Mouse (Mus musculus): Measurements from ENCODE around the gene Brd4.
"Not testable (repeated sequence)": the region's sequence is repeated elsewhere in the genome, so short reads cannot be mapped to it uniquely, and the experiment has no call there.

Brd4 gene

DNA sequence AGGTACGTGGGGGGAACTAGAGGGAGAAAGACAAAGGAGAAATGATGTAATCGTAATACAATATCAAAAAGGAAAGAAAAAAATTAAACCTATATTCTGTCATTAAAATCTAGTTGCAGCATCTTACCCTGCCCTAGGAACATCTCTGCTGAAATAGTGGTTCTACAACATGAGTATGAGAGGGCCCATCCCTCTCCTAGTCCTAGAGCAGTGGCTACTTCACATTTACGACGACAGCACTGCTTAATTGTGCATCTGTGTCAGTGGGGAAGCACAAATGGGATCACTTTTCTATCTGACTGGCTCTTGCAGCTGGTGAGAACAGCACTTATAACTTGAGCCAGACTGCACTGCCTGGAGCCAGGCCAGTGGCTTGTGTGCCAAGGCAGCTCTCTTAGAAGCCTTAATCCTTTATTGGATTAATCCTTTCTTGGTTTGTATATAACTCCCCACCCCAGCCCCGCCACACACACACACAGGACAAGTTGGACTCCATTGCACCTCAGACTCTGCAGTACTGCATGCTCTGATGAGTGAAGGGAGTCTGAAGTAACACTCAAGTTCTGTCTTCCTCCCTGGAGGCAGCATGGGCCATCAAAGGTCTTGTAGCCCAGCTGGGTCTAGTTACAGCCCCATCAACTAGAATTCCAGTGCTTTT, 48.9 kb downstream of the Brd4 start:
- DNase-seq (ENCODE audit: low read depth, low spot score) = no peak

DNA sequence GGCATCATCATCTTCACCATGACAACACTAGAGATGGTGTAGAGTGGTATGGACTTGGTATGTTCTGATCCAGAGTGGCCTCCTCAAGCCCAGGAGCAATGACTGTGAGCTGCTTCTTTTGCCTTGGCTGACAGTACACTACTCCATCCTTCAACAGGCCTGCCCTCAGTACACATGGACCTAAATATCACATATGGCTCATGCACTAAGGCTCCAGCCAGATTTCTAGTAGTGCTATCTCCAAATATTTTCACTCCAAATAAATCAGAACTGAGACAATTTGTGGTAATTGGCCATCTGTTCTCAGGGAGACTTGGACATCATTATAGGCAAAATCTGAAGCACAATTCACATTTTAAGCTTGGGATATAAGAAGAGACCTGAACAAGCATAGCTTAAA, 51.3 kb downstream of the Brd4 start:
- no peak for DNase-seq (ENCODE audit: low read depth, low spot score)

DNA sequence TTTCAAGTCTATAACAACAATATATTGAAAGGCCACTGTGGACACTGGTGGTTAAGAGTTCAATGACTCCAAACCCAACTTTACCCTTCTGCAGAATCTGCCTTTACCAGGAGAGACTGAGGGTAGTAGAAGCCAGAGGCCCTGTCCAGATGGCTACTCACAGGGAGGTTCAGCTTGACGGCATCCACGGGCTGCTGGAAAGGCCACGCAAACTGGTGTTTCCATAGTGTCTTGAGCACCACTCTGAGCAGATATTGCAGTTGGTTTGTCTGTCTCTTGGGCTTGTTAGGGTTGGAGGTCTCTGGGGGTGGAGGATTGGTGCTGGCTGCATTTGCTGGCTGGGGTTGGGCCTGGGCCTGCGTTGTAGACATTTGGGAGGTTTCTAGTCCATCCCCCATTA, 55.3 kb downstream of the Brd4 start:
- DNase-seq (ENCODE audit: low read depth, low spot score) = no peak

DNA sequence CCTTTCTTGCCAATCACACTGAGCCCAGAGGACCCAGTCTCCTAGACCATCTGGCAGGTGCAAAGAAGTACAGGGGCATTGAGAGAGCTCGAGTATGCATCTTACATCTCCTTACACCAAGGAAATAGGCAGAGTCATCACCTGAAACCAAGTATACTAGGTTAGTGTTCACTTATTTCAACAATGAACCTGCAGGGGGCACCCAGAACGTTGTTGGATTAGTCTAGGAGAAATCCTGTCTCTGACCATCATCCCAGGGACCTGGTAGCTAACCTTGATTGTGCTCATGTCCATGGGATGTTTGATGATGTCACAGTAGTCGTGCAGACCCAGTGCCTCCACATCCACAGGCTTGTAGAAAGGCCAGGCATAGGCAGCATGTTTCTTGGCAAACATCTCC, 63.6 kb downstream of the Brd4 start:
- DNase-seq (ENCODE audit: low read depth, low spot score) = no peak

DNA sequence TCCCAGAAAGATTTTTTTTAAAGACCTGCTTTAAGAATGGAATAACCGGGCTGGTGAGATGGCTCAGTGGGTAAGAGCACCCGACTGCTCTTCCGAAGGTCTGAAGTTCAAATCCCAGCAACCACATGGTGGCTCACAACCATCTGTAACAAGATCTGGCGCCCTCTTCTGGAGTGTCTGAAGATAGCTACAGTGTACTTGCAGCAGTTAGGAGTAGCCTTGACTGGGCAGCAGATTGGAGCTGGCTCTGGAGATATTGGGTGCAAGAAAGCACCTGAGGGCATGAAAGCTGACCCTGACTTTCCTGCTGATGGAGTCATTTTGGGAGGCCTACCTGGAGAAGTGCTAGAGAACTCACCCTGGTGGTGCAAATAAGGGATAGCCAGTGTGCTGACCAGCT, 68.9 kb downstream of the Brd4 start:
- DNase-seq (ENCODE audit: low read depth, low spot score) = not testable (repeated sequence)

DNA sequence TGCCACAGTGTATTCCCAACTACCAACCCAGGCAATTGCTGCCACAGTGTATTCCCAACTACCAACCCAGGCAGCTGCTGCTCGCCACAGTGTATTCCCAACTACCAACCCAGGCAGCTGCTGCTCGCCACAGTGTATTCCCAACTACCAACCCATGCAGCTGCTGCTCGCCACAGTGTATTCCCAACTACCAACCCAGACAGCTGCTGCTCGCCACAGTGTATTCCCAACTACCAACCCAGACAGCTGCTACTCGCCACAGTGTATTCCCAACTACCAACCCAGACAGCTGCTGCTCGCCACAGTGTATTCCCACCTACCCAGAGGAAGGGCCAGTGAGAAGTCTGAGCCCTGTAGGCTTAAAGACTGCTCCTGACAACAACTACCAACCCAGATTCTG, 73.0 kb downstream of the Brd4 start:
- not testable (repeated sequence) for DNase-seq (ENCODE audit: low read depth, low spot score)

DNA sequence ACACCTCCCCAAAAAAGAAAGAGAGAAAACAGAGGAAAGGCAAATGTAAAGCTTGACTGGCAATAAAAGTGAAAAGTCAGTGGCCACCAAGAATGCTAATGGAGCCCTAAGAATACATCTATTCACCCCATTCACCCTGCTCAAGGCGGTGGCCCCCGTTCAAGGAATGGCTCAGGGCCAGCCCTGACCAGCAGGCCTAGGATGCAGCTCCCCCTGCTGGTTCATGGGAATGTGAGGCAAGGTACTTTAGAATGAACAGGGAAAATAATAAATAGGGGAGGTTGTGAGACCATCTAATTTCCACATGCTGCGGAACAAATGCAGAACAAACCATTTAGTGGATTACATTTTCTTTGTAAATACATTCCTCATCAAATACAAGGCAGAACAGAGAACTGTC, 74.8 kb downstream of the Brd4 start:
- peak; percentile 45 for DNase-seq (ENCODE audit: low read depth, low spot score)

DNA sequence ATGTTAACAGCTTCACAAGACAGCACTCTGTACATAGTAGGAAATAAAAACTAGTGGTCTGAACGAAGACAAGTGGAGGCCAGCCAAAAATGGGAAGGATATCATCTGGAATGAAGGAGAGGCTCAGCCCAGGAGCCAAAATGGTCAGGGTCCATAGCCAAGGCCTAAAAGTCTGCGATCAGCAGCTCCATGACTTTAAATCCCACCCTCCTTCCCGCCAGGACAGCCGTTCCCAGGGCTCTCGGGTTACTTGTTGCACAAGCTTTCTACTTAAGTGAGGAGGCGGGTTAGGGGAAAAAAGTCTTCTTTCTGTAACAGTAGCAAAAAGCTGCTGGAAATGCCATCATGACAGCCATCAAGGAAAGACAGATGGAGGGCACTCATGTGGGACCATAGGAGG, 75.4 kb downstream of the Brd4 start:
- DNase-seq (ENCODE audit: low read depth, low spot score) = no peak

DNA sequence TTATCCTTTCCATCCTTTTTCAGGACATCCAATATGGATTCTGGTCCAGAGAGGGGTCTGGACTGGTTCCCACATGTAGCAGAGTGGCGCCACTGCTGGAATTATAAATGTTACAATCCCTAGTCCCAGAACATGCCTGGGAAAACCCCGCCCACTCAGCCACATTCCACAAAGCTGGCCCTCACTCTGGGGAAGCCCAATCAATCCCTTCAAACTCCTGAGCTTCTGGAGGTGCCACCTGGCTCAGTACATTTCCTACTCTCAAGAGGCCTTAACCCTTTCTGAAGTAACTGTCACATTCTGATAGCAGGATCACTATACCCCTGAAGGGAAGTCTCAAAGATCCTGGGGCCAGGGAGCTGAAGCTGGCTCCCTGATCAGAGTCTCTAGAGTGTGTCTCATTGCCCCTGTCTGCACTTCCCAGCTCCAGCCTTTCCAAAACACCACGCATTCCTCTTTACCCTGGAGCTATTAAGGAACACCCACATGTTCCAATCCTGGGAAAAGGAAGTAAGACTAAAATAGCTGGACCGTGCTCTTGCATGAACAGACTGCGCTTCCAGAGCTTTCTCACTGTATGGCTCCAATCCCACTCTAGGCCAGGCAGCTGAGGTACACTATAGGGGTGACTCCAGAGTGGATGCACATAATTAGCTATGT, 76.8 kb downstream of the Brd4 start:
- no peak for DNase-seq (ENCODE audit: low read depth, low spot score)

DNA sequence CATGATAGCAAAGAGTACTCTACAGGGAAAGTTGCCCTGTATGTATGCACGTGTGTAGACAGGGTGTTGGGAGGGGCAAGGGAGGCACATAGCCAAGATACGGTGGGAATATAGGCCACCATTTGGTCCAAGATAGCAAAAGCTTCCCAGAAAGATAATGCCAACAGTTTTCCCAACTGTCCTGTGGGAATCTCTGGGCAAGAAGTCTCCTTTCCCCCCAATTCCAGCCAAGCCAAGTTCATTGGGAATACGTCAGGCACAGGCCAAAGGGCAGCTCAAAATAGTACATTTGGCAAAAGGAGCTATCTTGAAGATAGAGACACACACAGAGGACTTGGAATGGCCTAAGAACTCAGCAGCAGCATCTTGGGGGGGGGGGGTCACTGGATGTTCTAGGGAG, 79.2 kb downstream of the Brd4 start:
- DNase-seq (ENCODE audit: low read depth, low spot score) = no peak

DNA sequence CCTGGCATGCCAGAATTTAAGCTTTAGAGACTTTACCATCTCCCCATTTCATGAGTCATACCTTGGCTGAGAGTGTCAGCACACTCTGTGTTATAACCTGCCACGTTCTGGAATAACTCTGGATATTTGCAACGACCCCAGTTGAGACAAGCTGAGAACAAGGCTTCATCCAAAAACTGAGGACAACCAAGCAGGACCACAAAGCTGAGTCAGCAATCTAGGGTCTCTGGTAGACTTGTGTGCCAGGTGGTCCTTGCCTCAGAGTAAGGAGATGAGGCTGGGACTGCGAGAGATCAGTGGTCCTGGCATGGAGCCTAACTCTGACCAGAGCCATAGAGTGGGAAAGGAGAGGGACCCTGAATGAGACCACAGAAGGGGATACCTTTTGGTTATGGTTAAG, 81.5 kb downstream of the Brd4 start:
- DNase-seq (ENCODE audit: low read depth, low spot score) = no peak

DNA sequence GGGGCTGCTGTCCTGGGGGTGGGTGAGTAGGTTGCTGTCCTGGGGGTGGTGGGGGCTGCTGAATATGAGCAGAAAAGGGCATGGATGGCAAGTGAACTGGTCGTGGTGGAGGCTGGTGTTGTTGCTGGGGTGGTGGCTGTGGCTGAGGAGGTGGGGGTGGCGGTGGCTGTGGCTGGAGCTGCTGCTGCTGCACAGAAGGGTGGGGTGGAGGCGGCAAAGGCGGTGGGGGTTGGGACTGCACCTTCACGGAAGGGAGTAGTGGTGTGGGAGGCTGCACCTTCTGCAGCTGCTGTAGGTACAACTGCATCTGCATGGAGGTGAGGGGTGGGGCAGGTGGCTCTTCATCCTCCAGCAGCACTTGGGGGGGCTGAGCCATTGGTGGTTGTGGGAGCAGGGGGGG, 83.4 kb downstream of the Brd4 start:
- no peak for DNase-seq (ENCODE audit: low read depth, low spot score)

DNA sequence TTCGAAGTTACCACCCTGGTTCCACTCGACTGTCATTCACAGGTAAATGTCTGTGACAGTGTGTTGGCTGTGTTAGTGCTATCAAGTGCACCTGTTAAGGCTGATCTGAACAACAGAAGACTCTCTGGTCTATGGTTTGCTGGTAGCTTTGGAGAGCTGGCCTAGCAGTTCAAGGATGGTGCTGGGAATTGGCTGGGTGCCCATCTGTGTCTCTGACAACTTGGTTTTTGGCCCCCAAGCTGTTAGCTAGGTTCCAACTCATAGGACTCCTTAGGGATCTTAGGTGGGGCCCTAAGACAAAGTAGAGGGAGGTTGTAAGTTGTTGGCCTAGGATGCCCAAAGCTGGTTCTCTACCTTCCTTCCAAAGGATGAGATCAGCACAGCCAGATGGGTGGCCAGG, 84.7 kb downstream of the Brd4 start:
- no peak for DNase-seq (ENCODE audit: low read depth, low spot score)

DNA sequence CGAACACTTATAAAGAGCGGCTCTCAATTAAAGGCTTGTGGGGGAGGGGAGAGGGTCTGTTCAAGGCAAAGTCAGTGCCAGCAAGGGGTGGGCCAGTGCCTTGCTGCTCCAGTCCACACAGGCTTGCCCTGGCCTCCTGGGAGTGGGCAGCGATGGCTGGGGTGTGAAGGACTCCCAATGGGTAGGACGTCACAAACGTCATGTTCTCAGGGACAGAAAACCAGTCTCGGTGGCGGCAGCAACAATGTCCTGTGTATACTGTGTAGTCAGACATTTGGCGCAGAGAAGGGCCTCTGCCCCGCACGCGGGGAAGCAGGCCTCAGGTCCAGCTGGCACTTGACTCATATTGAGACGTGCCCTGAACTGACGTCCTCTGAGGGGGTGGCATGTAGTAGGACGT, 87.4 kb downstream of the Brd4 start:
- no peak for DNase-seq (ENCODE audit: low read depth, low spot score)

DNA sequence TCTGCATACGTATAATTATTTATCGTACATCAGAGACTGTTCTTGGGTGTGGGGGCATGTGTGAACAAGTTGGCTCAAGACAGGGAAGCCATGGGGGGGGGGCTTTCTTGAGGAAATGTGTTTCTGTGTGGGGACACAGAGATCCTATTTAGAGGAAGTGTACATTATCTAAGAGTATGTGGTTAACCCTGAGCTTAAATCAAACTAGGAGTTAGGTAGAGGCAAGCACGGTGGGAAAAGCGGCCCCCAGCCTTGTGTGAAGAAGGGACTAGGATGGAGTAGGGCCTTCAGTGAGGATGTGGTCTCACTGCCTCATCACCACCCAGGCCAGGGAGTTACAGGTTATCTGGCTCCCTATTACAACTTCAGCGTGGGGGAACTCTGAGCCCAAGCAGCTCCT, 88.8 kb downstream of the Brd4 start:
- no peak for DNase-seq (ENCODE audit: low read depth, low spot score)

DNA sequence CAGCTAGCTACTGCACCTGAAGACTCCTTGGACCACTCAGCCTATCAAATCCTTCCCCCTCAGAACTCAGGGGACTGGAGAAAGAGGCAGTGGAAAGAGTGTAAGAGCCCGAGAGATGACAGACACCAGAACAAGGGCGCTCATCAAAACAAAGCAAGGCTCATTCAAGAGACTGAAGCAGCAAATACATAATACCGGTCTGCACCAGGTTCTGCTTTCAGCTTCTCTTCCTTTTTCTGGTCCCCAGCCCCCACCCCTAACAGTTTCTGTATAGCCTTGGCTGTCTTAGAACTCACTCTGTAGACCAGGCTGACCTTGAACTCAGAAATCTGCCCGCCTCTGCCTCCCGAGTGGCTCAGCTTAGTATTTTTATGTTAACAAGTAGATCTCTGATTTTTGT, 91.5 kb downstream of the Brd4 start:
- DNase-seq (ENCODE audit: low read depth, low spot score) = no peak

DNA sequence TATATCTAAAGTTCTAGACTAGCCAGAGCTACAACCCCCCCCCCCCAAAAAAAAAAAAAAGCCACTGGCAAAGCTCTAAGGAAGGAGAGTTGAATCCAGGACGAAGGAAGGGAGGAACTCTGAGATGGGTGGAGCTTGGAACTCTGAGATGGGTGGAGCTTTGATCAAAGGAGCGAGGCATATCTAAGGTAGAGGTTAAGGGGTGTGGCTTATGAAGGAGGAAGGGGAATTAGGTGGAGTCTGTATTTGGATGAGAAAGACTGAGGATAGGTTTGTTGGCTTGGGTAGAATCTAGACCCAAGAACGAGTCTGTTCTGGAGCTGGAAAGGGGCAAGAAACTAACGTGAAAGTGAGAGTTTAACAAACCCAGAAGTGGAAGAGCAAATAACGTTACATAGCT, 94.7 kb downstream of the Brd4 start:
- DNase-seq (ENCODE audit: low read depth, low spot score) = no peak

DNA sequence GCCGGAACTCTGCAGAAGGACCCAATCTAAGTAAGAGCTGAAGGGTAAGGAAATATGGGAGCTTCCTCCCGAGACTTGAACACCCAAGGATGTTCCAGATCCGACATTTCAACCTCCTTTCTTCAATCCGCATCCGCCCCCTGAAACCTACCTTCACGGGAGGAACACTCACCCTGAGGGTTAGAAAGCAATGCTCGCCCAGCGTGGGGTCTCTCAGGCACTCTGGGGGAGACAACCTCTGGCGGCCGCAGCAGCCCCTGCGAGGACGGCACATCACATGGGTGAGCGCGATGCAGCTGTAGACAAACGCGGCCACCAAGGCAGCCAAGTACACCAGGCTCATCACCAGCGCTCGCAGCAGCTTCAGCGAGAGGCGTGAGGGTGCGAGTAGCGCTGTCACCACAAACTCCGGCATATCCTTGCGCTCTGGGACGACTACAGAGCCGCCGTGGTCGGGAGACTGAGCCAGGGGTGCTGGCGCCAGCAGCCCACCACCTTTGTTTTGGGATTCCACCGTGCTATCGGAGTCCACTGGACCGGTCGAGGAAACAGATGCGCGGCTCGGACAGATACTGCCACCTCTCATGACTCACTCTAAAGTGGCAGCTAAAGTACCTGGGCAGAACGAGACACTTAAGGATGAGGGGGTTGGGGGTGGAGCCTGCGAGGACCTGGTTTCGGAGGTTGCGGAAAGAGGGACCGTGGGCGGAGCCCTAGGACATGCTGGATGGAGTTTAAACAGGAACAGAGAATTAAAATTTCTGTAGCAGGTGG, 95.5 kb downstream of the Brd4 start, which contains the start of gene Ephx3:
TSS of gene Ephx3 (minus strand) at position 687 of the 774 bp plus-strand sequence.
- no peak for DNase-seq (ENCODE audit: low read depth, low spot score)

DNA sequence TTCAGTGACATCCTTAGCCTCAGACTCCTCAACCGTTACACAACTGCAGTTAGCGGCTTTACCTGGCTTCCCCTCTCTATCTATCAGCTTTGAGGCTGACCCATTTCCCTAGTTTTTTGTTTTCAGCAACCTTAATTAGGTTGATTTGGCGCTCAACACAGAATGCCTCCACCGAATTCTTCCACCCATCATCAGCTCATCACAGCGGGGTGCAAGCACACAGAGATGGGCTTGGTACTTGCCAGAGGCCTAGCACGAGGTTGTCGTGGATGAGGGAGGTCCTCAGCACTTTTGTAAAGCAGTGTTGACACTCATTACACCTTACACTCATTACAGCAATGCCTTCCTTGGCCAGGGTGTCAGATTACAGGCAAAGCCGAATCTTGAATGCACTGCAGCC, 101.5 kb downstream of the Brd4 start:
- no peak for DNase-seq (ENCODE audit: low read depth, low spot score)

DNA sequence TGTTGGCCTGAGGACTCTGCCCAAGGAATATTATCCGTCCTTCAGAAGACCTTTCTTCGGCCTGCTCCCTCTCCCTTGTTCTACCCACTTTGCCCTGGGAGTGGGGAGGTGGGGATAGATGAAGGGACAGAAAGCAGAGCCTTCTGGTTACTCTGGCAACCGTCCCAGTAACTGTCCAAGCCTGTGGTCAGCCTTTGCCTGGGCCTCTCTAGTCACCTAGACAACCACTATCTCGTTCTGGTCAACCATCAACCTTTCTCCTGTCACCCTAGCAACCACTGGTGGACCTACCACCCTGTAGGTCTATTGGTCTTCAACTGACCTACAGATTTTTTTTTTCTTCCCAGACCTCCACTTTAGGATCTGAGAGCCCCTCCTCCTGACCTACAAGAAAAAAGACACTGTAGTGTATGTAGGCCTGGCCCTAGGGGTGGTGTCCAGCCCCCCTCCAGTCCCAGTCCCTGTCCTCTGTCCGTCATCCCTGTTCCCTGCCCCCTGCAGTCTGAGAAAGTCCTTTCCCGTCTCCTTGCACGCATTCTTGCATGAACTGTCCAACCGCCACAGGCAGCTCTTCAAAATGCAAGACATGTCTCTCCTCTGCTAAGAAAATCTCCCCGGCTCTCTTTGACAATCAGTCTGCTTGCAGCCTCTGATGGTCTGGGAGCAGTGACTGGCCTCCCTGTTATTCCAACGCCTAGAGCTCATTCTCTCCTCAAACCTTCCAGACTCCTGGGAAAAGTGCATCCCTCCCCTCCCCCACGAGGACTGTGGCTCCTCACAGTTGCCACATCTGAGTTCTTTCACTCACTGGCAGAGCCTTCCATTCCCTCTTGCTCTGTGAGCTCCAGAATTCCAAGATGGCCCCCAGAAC, 104.7 kb downstream of the Brd4 start:
- no peak for DNase-seq (ENCODE audit: low read depth, low spot score)

DNA sequence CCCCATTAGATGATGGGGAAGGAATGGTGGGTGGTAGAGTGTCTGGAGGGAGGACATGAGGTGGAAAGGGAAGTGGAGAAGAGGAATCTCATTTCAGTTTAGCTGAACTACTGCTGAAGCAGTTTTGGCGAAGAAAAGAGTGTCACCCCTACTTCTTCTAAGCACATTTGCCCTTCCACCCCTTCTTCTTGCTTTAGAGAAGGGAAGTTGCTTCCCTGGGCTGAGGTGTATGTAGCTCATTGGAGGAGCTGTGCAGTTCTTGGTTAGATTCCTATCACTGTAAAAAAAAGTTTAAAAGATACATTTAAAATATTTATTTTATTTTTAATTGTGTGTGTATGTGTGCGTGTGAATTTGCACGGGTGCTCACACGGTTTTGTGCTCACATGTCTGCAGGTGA, 107.6 kb downstream of the Brd4 start:
- DNase-seq (ENCODE audit: low read depth, low spot score) = no peak

DNA sequence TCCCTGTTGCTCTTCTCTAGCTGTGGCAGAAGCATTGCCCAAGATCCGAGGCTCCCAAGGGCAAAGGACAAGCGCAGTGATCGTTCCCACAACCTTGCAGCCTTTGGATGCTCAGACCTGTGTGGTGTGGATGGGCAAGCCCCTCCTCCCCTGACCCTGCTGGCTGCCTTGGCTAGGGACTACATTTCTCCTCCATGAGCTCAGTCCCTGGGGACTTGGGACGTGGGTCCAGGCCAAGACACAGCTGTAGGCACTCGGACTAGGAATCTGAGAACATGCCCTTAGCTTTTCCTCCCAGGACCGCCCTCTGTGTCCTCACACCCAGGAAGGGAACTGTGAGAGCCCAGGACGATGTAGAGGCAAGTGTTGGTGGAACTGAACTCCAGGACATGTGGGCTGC, 111.4 kb downstream of the Brd4 start:
- no peak for DNase-seq (ENCODE audit: low read depth, low spot score)
